Mouse (Mus musculus) adrenal gland, postnatal 4 days (tissue): ENCODE results near the gene Mdk. TPM values are rescaled to one million over a fixed set of nuclear protein-coding genes. Genes with fewer than 3 reads are reported as not detected.

Experiments
- DNase-seq, 2 experiments: peaks; one replicate each; pipeline ENCODE4 v3.0.0; 2021 to 2022; ENCODE audit warnings: low spot score in 2 of 2, mixed read lengths in 2 of 2
- total RNA-seq, 2 experiments: library from RNA; stranded (reverse); gene quantifications; 2 replicates each; pipeline ENCODE4 v1.2.3; 2021

Mdk gene
- total RNA-seq, 2 experiments from 2014 or later: 79.3 to 138 TPM

DNA sequence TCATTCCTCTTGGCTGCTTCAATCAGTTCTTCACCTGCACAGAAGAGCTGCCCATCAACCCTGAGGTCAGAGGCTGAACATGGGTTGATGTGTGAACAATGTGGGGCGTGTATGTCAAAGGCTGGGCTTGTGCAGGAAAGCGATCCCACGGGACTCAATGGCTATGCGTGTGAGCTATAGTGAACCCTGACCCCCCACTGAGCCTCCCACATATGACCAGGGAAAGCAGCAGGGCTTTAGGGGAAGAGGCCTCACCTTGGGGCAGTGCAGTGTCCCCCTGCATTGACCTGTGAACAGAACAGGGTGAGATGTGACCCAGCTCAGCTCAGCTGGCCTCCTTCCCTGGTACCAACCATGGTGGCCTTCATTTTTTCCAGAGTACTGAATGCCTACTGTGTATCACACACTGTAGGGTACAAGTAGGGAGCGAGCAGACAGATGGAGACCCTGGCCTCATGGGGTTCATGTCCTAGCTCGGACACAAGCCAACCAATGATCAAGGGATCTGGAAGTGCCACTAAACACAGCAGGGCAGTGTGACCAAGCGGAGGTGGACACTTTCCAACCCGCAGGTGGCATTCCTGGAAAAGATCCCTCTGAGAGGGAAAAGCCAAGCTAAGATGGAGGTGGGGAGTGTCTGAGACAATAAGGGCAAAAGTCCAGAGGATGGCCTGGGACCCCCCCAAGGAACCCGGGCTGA, 2.9 kb upstream of the Mdk start:
- DNase-seq: no peak

DNA sequence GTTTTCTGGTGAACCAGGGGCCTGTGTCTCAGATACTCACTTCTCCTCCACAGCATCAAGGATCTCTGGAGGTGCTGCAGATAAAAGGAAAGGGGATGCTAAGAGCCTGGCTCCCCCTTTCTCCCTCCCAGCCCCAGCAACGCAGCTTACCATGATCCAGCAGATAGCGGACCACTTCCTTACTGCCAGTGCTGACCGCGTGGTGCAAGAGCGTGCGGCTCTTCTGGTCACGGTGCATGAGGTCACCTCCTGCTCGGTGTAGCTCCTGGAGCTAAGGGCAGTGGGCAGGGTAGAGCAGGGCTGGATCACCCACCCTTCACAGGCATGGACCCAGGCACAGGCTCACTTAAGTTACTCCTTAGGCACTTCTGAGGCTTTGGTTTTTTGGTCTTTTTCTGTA, 1.9 kb upstream of the Mdk start:
- DNase-seq: no peak

DNA sequence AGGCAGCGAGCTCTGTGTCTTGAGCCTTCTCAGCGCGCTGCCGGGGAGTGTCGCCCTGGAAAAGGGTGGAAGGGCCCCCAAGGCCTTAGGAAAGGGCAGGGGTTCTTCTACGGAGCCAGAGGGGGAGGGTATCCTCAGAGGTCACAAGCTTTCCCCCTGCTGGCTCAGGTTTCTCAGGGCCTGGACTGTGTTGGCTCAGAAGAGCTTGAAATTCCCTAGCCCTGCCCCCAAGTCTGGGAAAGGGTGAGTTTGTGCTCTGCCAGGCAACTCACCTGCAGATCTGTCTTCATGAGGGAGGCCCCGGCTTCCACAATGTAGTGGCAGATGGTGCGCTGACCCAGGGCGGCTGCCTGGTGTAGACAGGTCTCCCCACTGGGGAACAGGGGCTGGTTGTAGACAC, 1.4 kb upstream of the Mdk start:
- DNase-seq: no peak

DNA sequence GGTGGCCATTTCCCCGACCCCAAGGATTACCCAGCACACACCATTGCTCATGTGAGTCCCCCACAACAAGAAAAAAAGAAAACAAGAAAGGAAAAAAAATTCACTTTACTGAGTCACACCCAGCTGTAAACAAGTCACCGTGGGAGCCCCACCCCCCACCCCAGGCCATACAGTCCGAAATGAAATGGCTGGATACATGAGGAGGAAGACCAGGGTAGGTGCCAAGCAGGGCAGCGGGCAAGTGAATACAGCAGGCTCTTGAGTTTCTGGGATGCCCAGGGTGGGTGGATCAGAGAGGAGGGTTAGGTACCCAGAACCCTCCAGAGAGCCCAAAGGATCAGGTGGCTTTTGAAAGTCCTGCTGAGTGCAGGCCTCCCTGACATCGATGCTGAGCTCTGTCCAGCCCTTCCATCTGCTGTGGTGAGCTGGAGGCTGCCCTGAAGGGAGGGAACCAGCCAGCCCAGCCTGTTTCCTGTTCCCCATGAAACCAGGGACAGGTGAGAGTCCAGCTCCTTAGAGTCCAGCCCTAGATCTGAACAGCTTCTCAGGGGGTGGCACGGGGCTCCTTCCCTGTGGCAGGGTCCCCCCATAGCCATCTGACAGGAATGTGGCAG, 747 bp upstream of the Mdk start:
- no peak for DNase-seq

DNA sequence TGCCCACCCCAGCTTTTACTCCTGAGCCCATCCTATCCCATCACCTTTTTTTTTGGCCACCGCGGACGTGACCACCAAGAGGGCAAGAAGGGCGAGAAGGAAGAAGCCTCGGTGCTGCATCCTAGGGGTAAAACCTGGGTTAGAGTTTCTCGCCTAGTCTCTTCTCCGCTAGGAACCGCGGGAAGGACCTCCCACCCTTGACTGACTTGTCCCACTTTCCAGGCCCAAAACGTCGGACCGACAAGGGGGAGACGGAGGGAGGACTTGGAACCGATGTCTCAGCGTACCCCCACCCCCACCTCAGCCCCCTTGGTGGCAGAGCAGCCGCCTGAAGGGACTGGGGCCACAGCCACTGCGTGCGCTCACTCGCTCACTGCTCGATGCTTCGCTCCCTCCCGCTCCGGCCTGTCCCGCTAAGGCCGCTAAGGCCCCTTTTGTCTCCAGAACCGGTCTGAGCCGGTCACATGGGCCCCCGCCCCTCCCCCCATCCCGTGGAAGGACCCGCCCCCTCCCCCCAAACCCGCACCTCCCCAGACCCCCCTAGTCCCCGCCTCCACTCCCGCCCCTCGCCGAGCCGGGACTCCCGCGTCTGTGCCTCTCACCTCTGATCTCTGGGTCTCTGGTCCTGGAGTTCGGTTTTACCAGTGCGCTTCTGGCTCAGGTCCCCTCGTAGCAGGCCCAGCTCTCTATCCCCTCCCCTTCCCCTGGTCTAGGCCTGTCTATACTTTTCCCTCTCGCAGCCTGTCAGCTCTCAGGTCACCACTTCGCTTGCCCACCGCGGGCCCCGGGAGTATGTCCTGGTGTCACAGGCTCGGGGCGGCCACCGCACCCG, 553 bp downstream of the Mdk start:
- DNase-seq: no peak

DNA sequence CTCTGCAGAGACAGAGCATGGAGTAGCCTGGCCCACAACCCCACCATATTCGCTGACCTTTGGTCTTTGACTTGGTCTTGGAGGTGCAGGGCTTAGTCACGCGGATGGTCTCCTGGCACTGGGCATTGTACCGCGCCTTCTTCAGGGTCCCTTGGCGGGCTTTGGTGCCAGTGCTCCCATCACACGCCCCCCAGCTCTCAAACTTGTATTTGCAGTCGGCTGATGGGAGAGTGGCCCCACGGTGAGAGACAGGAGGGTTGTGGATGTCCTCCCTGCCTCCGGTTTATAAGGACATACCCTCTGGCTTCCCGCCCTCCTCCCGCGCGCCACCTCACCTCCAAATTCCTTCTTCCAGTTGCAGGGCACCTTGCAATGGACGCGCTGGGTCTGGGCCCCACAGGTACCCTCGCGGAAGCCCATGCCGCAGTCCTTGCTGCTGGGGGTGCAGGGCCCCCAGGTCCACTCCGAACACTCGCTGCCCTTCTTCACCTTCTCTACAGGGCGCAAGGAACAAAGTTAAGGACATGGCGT, 1.3 kb downstream of the Mdk start:
- DNase-seq: no peak

DNA sequence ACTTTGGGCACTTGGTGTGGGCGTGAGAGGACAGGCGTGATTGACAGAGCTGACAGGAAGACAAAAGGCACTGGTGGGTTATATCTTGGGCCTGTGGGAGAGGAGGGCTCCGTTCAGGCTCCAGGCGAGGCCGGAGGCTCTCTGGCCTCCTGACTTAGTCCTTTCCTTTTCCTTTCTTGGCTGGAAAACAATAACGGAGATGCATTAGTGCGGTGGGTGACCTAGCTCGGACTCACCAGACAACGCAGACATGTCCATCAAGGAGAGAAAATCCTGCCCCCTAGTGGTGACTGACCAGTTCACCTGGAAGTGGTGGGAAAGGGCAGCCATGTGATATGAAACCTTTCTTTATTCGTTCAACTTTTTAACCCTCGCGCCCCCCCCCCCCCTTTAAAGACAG, 2.2 kb downstream of the Mdk start:
- DNase-seq: peak in 1 of 2 experiments; percentile 49

DNA sequence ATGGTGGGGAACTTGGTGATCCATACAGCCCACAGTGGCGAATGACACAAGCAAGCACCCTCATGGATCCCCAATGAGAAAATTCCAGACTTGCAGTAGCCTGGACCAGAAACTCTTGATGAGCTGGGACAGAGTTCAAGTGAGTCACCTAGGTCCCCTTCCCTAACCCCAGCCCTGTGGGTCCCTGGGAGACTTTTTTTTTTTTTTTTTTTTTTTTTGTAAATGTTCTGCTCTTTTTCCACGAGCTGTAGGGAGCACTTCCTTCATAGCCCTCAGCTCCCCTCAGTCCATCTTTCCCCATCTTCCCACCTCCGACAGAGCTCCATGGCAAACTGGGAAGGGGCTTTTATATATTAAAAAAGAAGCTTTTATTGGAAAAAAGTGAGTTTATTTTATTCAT, 2.6 kb downstream of the Mdk start:
- DNase-seq: no peak

DNA sequence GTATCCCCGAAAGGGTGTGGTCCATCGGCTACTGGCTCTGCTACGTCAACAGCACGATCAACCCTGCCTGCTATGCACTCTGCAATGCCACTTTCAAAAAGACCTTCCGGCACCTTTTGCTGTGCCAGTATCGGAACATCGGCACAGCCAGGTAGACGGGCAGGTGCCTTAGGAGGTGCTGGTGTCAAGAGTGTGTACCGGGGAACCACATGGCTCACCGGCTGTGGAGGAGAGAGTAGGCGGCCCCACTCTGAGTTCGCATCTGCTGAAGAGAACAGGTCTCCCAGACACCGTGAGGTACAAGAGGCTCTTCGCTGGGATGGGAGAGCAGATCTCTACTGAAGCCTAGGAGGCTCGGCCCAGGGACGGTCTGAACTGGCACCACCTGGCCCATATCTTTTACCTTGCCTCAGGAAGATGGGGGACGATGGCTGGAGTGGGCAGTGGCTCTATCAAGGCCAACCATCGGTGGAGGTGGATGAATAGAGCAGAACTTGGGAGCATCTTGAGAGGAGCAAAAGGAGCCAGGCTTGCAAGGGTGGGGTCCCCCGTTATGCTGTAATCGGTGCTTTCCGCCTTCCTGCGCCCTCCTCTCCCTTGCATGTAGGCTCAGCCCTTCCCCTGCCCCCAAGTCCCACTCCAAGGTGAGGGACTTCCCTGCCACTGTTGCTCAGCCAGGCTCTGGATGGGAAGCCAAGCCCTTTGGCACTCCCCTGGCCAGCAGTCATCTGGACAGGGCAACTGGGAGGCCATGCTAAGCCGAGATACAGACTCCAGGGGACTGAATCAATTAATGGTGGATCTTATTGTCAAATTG, 3.4 kb downstream of the Mdk start:
- no peak for DNase-seq

DNA sequence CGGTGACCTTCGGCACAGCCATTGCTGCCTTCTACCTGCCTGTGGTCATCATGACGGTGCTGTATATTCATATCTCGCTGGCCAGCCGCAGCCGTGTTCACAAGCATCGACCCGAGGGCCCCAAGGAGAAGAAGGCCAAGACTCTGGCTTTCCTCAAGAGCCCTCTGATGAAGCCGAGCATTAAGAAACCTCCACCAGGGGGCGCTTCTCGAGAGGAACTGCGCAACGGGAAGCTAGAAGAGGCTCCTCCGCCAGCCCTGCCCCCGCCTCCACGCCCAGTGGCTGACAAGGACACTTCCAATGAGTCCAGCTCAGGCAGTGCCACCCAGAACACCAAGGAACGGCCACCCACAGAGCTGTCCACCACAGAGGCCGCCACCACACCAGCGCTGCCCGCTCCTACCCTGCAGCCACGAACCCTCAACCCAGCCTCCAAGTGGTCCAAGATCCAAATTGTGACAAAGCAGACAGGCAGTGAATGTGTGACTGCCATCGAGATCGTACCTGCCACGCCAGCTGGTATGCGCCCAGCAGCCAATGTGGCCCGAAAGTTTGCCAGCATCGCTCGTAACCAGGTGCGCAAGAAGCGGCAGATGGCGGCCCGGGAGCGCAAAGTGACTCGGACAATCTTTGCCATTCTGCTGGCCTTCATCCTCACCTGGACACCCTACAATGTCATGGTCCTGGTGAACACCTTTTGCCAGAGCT, 4.1 kb downstream of the Mdk start:
- peak in 1 of 2 experiments; percentile 65 for DNase-seq

DNA sequence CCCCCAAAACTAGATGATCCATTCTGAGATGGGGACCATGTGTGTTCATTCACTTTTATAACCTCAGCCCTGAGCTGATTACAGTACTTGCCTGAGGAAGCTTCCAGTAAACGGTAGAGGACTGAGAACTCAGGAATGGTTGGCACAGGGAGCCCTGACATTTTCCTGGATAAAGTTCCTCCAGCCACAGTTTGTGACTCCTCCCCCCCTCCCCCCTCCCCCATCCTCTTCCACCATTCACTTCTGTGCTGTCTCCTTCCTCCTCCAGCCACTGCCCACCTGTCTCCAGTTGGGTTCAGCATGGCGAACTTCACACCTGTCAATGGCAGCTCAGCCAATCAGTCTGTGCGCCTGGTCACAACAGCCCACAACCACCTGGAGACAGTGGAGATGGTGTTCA, 5.1 kb downstream of the Mdk start, which contains the start of gene Chrm4:
Gene Chrm4 (plus strand): TSS at position 301 of the 400 bp plus-strand sequence.
- no peak for DNase-seq

DNA sequence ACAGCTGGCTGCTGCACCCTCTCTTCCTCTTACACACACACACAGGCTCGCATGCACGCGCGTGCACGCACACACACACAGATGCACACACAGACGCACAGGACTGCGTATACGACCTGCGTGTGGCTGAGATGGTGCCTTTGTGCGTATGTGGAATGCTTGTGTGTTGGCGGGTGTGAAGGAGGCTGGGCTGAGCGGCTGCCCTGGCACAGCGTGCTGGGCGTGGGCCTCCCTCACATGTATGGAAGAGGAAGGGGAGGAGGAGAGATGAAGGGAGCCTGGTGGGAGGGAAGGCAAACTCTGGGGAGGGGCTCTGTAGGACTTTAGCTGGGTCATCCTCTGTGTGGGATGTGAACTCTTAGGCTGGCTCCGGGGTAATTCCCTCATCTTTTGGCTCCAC, 6.7 kb downstream of the Mdk start:
- DNase-seq: no peak

DNA sequence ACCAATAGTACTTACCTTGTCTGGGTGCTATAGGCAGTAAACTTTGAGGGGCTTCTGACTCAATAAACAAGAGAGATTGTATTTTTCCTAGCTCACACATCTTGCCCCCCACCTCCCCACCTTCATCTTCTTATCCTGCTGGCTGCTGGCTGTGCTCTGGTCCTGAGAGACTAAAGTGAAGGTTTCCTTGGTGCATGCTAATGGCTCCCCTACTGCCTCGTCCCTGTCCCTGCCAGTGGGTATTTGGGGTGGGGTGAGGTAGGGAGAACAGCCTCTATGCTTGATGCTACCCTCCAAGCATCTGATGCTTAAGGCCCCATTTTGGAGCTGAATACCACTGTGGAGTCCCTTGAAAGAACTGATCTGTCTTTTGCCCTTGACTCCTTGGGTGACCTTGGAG, 7.4 kb downstream of the Mdk start:
- no peak for DNase-seq

DNA sequence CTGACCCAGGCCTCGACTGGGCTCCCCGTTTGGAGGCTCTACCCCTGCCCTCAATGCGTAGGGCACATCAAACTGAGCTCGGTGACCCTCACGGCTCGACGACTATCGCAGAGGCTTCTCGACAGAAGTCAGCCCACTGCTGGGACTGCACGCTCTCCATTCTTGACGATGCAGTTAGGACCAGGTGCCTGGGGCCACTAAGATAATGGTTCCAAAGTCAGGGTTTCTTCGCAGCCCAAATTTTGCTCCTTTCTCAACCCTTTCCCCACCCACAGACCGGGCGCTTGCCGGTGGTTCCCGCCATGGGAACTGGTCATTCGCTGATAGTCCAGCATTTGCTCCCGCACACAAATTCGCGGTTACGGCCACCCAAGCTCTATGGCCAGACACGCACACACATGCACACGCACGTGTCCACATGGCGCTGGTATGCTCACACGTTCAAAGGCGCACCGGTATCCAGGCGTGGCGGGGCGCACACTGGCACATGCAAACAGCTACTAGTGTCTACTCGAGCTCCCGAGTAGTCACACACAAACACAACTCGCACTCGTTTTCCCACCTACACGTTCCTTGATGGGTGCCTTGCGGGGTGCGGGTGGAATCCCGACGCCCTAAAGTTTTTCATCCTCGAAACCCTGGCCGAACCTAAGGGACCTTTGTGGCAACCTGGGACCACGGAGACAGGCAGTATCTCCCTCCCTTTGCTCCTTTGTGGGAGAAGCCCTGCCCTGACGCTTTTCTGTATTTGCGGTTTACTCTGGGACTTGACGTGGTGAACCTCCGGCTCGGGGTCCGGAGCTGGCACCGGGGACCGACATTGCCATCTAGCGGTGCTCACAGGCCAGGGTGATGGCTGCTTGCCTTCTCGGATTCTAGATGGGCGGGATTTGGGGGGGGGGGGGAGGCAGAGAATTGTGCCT, 8.4 kb downstream of the Mdk start:
- peak in 1 of 2 experiments; percentile 47 for DNase-seq

DNA sequence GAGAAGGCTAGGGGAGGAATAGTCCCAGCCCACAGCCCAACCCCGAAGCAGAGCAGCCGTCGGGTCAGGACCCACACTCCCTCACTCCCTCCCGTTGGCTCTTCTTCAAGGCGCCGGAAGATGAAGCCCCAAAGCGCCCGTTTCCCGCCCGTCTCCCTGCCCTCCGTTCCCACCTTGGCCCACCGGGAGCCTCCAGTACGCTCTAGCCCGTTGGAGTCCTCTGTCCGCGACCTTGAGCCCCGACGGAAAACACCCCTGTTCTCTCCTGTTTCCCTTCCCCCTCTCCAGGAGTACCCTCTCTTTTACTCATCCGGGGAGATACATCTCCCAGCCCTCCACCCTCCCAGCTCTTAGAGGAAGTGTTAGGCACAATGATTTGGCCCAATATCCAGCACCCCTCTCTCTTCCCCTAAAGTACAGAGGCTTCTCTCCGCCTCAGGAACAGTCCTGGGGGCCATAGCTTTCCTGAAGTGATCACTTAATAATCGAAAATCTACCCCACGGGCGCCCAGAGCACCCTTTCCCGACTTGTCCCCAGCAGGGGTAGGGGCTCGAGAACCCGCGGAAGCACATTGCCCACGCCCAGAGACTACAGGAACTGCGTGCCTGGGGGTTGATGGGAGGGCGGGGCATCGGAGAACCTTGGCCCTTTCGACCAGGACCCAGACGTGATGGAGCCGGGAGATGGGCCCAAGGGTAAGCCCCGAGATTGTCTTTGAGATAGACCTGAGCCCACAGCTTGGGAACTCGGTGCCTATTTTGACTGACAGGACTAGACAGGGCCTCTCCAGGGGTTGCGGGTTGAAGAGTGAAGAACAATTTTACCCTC, 9.3 kb downstream of the Mdk start:
- DNase-seq: no peak

DNA sequence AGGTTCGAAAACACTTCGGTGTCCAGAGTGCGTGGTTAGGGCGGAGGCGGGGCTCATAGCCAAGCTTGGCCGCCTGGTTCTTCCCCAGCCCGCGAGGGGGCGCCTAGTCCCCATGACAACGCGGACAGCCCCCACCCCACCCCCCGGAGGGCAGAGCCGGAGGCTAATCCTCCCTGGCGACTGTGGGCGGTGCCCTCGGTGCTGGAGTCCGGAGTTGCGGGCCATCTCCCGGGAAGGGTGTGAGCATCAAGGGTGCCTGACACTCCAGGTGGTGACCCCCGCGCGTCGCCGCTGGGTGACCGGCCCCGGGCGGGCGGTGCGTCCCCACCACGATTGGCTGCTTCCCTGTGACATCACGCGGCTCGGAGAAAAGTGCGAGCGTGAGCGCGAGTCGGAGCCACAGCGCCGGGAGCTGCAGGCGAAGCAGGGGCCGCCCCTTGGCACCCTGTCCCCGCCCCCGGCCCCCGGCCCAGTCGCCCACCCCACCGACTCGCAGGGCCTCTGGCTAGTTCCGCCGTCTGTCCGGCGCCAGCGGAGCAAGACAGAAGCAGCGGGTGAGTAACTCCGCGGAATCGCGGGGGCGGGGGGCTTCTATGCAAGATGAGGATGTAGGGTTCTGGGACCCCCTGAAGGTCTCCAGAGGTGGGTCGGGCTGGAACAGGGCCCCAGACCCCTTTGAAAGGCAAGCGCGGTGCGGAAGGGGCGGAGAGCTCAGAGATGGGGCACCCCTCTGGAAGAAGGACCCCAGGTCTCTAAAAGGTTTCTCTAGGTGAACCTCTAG, 10.1 kb downstream of the Mdk start:
- no peak for DNase-seq

DNA sequence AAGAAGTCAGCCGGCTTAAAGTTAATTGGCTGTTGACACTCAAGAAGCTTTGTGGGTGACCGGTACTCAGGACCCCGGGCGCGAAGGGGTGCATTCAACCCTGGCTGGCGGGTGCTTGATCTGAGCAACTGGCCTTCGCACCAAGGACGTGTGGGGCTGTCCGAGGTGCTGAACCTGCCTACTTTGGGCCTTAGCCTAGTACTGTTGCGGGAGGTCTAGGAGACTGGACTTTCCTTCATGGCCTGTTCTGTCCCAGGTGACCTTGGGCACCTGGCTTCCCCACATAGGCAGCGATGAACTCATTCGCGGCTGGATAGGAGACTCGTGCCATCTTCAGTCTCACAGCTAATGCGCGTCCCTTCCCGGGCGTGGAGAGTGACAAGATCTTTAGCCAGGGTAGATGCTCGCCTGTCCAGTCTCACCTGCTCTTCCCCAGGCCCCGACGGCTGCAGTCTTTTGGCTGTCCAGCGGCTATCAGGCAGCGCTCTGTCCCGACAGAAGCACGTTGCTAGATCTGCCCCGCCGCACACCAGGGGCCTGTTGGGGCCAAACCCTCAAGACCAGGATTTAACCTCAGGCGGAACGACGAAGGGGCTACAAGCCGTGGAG, 10.8 kb downstream of the Mdk start:
- DNase-seq: peak in 1 of 2 experiments; percentile 64
